Mouse (Mus musculus) myocyte (in vitro differentiated cells): ENCODE results near the gene Oser1.

Experiments
- E2F4 ChIP-seq: IDR thresholded peaks from one replicate; pipeline ENCODE4 v1.6.1; 2011; ENCODE audit warnings: mild to moderate bottlenecking, control low read depth, moderate library complexity; ENCODE audit not compliant: insufficient read depth
- MAX ChIP-seq: IDR thresholded peaks from one replicate; pipeline ENCODE4 v1.6.1; 2011; ENCODE audit warnings: low read depth, mild to moderate bottlenecking, control low read depth
- MYOD1 ChIP-seq, 3 experiments: IDR thresholded peaks; one replicate each; pipeline ENCODE4 v1.6.1; 2011; ENCODE audit warnings: control low read depth in 2 of 3, low read depth in 2 of 3, mild to moderate bottlenecking in 2 of 3, moderate library complexity in 1 of 3; ENCODE audit not compliant: insufficient read length in 2 of 3, control insufficient read depth in 1 of 3
- MYOG ChIP-seq, 3 experiments: IDR thresholded peaks; one replicate each; pipeline ENCODE4 v1.6.1; 2011; ENCODE audit warnings: control low read depth in 2 of 3, low read depth in 2 of 3, mild to moderate bottlenecking in 2 of 3; ENCODE audit not compliant: insufficient read length in 2 of 3, control insufficient read depth in 1 of 3, insufficient read depth in 1 of 3
- POLR2A ChIP-seq: IDR thresholded peaks from one replicate; pipeline ENCODE4 v1.6.1; 2011; ENCODE audit warnings: low read depth, mild to moderate bottlenecking, control low read depth, moderate library complexity; ENCODE audit not compliant: insufficient read length
- POLR2AphosphoS2 ChIP-seq: IDR thresholded peaks from one replicate; pipeline ENCODE4 v1.6.1; 2011; ENCODE audit warnings: low read depth, control low read depth; ENCODE audit not compliant: insufficient read length
- REST ChIP-seq: IDR thresholded peaks from one replicate; pipeline ENCODE4 v1.6.1; 2011; ENCODE audit warnings: mild to moderate bottlenecking, control low read depth, moderate library complexity; ENCODE audit not compliant: insufficient read depth, insufficient read length
- SRF ChIP-seq: IDR thresholded peaks from one replicate; pipeline ENCODE4 v1.6.1; 2011; ENCODE audit warnings: low read depth; ENCODE audit not compliant: control insufficient read depth, insufficient read length
- TCF12 ChIP-seq: IDR thresholded peaks from one replicate; pipeline ENCODE4 v1.6.1; 2011; ENCODE audit warnings: mild to moderate bottlenecking, control low read depth; ENCODE audit not compliant: poor library complexity, insufficient read depth, severe bottlenecking
- USF1 ChIP-seq: IDR thresholded peaks from one replicate; pipeline ENCODE4 v1.6.1; 2011; ENCODE audit warnings: low read depth, mild to moderate bottlenecking, control low read depth, moderate library complexity

DNA sequence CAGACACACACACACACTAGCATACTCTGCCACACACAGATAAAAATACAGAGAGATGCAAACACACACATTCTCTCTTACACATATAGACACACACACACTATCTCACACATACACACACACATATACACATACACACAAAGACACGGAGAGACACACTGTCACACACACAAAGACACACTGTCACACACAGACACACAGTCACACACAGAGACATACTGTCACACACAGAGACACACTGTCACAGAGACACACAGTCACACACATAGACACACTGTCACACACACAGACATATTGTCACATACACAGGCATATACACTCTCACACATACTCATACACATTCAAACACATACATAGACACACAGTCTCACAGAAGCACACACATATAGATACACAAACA lies 51.9 kb downstream of the Oser1 start:
- no peak for TF ChIP-seq MYOD1 (IDR thresholded peaks at IDR 0.05; ENCODE audit: control insufficient read depth in 1 of 3, insufficient read length in 2 of 3, low read depth in 2 of 3)
- TF ChIP-seq POLR2A, result peak; percentile 57
- no peak for TF ChIP-seq MAX
- no peak for TF ChIP-seq REST
- no peak for TF ChIP-seq USF1
- TF ChIP-seq TCF12, result no peak
- TF ChIP-seq POLR2AphosphoS2, result peak; percentile 70
- no peak for TF ChIP-seq MYOG (IDR thresholded peaks at IDR 0.05; ENCODE audit: control insufficient read depth in 1 of 3, insufficient read depth in 1 of 3, insufficient read length in 2 of 3, low read depth in 2 of 3)
- TF ChIP-seq E2F4, result no peak
- no peak for TF ChIP-seq SRF
